Mouse (Mus musculus): ENCODE results near the gene B3glct.

The B3glct gene

GRCm38 (mm10) chr5:149748640-149749580 is 70.9 kb downstream of the B3glct start:
- WGBS, result 74% methylated on average over 27 of the region's 27 CpGs

DNA sequence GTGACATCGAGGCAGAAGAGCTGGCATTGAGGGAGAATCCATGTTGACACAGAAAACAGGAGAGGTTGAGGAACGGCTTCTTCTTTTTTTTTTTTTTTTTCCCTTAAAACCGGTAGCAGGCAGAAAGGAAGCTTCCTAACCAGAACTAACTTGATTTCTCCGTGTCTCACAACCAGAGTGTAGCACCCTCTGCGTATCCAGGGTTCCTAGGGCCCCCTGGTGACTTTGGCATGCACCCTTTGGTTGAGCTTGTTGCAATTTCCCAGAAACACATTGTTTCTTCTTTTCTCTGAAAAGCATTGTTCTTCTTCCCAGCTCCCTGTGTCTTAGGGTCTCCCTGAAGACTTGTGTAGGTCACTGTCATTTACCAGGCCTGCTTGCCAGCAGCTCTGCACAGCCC is 73.8 kb downstream of the B3glct start:
- WGBS, result 68% methylated on average over 5 of the region's 5 CpGs

DNA sequence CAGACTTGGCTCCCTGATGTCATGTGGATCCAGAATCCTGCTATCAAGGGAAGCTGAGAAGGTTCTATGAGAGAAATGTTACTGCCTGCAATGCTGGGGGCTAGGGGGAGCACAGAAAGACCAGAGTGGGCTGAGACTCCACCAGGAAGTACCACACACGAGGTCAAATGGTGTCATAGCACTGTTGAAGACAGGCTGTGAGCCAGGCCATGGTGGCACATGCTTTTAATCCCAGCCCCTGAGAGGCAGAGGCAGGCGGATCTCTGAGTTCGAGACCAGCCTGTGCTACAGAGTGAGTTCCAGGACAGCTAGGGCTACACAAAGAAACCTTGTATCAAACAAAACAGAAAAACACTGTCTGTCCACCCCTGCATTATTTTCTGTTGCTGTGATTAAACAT is 75.0 kb downstream of the B3glct start:
- WGBS, result 96% methylated on average over 3 of the region's 3 CpGs

DNA sequence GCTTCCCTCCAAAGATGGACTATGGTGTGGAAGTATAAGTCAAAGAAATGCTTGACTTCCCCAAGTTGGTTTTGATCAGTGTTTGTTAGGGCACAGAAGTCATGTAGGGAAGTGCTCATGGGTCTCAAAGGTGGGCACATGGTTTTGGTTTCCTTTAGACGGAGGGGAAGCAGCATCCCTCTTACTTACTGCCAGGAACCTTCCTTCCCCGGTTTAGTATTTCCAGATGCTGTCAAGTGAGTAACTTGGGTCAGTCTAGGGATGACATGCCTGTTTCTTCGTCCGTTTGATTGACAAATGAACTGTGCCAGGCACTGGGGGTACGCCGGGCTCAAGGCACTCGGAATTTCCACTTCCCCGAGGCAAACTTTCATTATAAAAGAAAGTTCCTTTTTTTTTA is 89.1 kb downstream of the B3glct start:
- 78% methylated on average over 8 of the region's 8 CpGs for WGBS

DNA sequence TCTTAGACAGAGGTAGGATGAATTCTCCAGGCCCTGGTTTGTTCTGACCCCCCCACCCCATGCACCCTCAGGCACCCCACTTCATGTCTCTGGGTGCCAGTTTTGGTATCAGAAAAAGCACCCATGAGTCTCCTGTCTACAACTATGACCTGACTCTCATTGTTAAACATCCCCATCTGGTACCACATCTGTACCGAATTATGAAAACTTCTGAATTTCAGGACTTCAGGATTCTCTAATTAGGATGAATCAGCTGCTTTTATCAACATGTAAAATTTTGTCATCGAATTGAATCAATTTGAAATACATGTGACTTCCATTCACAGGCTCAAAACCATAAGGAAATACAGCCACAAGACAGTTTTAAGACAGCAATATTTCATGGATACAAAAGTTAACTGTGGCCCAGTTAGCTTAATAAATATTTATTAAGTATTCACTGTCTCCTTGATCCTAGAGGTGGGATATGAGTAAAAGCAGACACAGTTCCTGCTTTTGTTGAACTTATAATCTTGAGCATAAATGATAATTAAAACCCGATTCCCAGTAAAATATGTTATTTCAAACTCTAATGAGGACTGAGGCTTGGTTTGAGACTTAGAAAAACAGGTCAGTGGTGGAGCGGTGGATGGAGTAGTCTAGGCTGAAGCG is 89.7 kb downstream of the B3glct start:
- WGBS, result 86% methylated on average over 5 of the region's 5 CpGs

DNA sequence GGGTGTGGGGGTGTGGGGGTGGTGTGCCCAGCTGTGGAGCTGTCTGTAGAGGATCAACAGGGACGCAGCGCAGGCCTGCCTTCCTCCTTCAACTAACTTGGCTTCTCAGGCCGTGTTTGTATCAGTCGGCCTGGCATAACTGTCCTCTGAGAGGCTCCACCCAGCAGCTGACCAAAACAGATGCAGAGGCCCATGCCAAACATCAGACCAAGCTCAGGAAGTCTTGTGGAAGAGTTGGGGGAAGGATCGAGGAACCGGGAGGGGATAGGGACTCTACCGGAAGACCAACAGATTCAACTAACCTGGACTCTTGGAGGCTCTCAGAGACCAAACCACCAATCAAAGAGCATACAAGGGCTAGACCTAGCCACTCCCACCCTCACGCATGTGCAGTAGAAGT is 91.6 kb downstream of the B3glct start:
- WGBS, result 95% methylated on average over 8 of the region's 8 CpGs

GRCm38 (mm10) chr5:149776038-149776437 is 98.0 kb downstream of the B3glct start:
- WGBS, result 46% methylated on average over 7 of the region's 7 CpGs

GRCm38 (mm10) chr5:149779740-149780139 is 101.7 kb downstream of the B3glct start:
- WGBS, result 64% methylated on average over 6 of the region's 6 CpGs

- 97% methylated on average over 2 of the region's 2 CpGs for WGBS
Measured at GRCm38 (mm10) chr5:149780411-149780810, 102.4 kb downstream of the B3glct start.

- WGBS, result 39% methylated on average over 8 of the region's 8 CpGs
Measured at GRCm38 (mm10) chr5:149790087-149790486, 112.1 kb downstream of the B3glct start.

DNA sequence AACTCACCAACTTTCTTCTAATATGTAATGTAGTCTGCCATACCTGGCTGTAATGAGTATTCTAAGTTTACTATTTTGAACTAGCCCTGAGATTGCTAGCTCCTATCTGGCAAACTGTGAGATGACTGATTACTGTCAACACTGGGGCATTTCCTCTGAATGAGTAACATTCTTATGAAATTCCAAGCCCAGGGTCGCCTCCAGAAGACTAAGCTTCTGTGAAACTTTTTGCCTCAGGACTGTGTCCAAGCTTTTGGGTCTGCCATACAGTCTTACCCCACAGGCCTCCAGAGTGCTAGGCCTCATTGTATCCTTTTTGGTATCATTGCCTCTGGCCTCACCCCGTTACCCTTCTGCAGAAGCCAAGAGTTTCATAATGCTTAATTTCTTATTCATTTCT is 132.0 kb downstream of the B3glct start:
- 83% methylated on average over 2 of the region's 2 CpGs for WGBS

GRCm38 (mm10) chr5:149811835-149812234 is 133.8 kb downstream of the B3glct start:
- WGBS, result 53% methylated on average over 6 of the region's 6 CpGs

Data from cerebral cortex, adult 2 months (tissue).